In the genomic region with DNA sequence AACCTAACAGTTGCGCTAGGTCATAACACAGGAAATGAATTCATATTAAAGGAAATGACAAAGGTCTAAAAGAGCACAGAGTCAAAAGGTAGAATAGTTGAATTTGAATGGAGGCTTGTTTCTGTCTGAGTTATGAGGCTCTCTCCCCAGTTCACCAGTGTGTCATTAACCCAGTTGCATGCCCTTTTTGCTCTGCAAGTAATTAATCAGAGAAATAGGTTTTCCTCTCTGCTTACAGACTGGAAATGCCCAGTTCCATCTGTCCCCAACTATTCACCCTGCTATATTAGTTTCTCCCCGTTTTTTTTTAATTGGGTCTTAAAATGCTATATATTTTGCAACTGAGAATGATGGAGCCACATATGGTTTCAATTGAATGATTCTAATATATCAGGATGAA, we compare ENCODE assay signal across 24 mouse cellular contexts. TPM values are rescaled to one million over a fixed set of nuclear protein-coding genes. Genes with fewer than 3 reads are reported as not detected.
DNase-seq lines count a peak whose midpoint lies in the region; ATAC-seq lines count a peak whose summit lies in the region.
"Had no signal": no experiment of that assay in that cellular context is flagged by ENCODE, and none has a peak within 500 bp of the region (broad histone marks: within the 10 kb centered on the region; RNA-seq: fewer than 3 reads in every experiment).

No protein-coding gene starts in this region.

- H3K4me3 ChIP-seq in limb, embryonic 13.5 days = no peak overlapping the region
- H3K4me3 ChIP-seq in forebrain, embryonic 13.5 days = no peak overlapping the region
- no peak overlapping the region for H3K4me3 ChIP-seq in hindbrain, embryonic 13.5 days
- H3K4me3 ChIP-seq: erythroblast, embryonic 14.5 days; forebrain, embryonic 10.5 days; forebrain, embryonic 15.5 days; heart, adult 2 months; hindbrain, embryonic 10.5 days; hindbrain, embryonic 15.5 days had no signal

- H3K27ac ChIP-seq in limb, embryonic 13.5 days = peak overlapping the region; percentile 39; the same call in 1 of the 2 replicates
- no peak overlapping the region for H3K27ac ChIP-seq in forebrain, embryonic 13.5 days
- no peak overlapping the region for H3K27ac ChIP-seq in hindbrain, embryonic 13.5 days
- H3K27ac ChIP-seq: forebrain, embryonic 10.5 days; forebrain, embryonic 15.5 days; heart, adult 2 months; hindbrain, embryonic 10.5 days; hindbrain, embryonic 15.5 days had no signal

- no peaks in the 10 kb centered on the region for H3K9me3 ChIP-seq in limb, embryonic 13.5 days
- H3K9me3 ChIP-seq in forebrain, embryonic 13.5 days (replicated peaks) = no peaks in the 10 kb centered on the region
- no peaks in the 10 kb centered on the region for H3K9me3 ChIP-seq in hindbrain, embryonic 13.5 days
- H3K9me3 ChIP-seq: forebrain, embryonic 10.5 days; forebrain, embryonic 15.5 days; G1E; hindbrain, embryonic 10.5 days; hindbrain, embryonic 15.5 days had no signal

- H3K4me2 ChIP-seq in limb, embryonic 13.5 days (replicated peaks) = no peak overlapping the region
- H3K4me2 ChIP-seq in forebrain, embryonic 13.5 days = no peak overlapping the region
- H3K4me2 ChIP-seq in hindbrain, embryonic 13.5 days = no peak overlapping the region
- H3K4me2 ChIP-seq: forebrain, embryonic 15.5 days; heart, embryonic 11.5 days; hindbrain, embryonic 15.5 days had no signal

- peak; percentile 77 for ATAC-seq in limb, embryonic 13.5 days (ENCODE audit: low FRiP score, low read depth)
- no peak for ATAC-seq in forebrain, embryonic 13.5 days
- no peak for ATAC-seq in hindbrain, embryonic 13.5 days (ENCODE audit: low FRiP score)
- ATAC-seq: CD4-positive, CD25-positive, alpha-beta regulatory T cell, adult 4 months; forebrain, embryonic 15.5 days; inflammation-experienced regulatory T-cells, adult 6 months had no signal

- peaks cover 14% of the 10 kb centered on the region; the same call in 1 of the 2 replicates for H3K4me1 ChIP-seq in limb, embryonic 13.5 days
- no peaks in the 10 kb centered on the region for H3K4me1 ChIP-seq in forebrain, embryonic 13.5 days
- no peaks in the 10 kb centered on the region for H3K4me1 ChIP-seq in hindbrain, embryonic 13.5 days (replicated peaks)
- H3K4me1 ChIP-seq: forebrain, embryonic 10.5 days; forebrain, embryonic 15.5 days; hindbrain, embryonic 10.5 days; hindbrain, embryonic 15.5 days had no signal

- no peaks in the 10 kb centered on the region for H3K36me3 ChIP-seq in limb, embryonic 13.5 days
- no peaks in the 10 kb centered on the region for H3K36me3 ChIP-seq in forebrain, embryonic 13.5 days (ENCODE audit: poor library complexity, severe bottlenecking)
- no peaks in the 10 kb centered on the region for H3K36me3 ChIP-seq in hindbrain, embryonic 13.5 days
- H3K36me3 ChIP-seq: forebrain, embryonic 10.5 days; forebrain, embryonic 15.5 days; G1E; hindbrain, embryonic 10.5 days; hindbrain, embryonic 15.5 days had no signal

- WGBS in limb, embryonic 13.5 days = 14% methylated on average over 2 of the region's 2 CpGs
- WGBS in forebrain, embryonic 13.5 days = 88% methylated on average over 2 of the region's 2 CpGs
- 76% methylated on average over 2 of the region's 2 CpGs for WGBS in hindbrain, embryonic 13.5 days

- no peak overlapping the region for H3K9ac ChIP-seq in limb, embryonic 13.5 days
- H3K9ac ChIP-seq in forebrain, embryonic 13.5 days = no peak overlapping the region
- H3K9ac ChIP-seq in hindbrain, embryonic 13.5 days = no peak overlapping the region
- H3K9ac ChIP-seq: forebrain, embryonic 15.5 days; hindbrain, embryonic 15.5 days had no signal

- no peaks in the 10 kb centered on the region for H3K27me3 ChIP-seq in limb, embryonic 13.5 days
- no peaks in the 10 kb centered on the region for H3K27me3 ChIP-seq in forebrain, embryonic 13.5 days
- H3K27me3 ChIP-seq in hindbrain, embryonic 13.5 days = no peaks in the 10 kb centered on the region
- H3K27me3 ChIP-seq: forebrain, embryonic 15.5 days; hindbrain, embryonic 15.5 days had no signal

- peak; percentile 8 for DNase-seq in embryo, embryonic 10 days (ENCODE audit: low spot score)
- DNase-seq in embryo, embryonic 9.5 days (ENCODE audit: extremely low spot score) = no peak
- peak; percentile 42 for DNase-seq in embryo, embryonic 10.5 days (ENCODE audit: low spot score)
- DNase-seq in hindlimb bud, embryonic 11.5 days (ENCODE audit: extremely low spot score, low read depth, low spot score) = peak; percentile 72
- no peak for DNase-seq in retina, postnatal 1 day
- DNase-seq: adrenal gland, postnatal 10 days; B cell, adult 2 months; cerebellum, adult 11 months; cerebellum, adult 8-10 months; cerebellum, postnatal 14 days; gastrocnemius, postnatal 14 days; heart, adult 2 months had no signal

RNA-seq across cellular contexts. Expression of a gene that starts 16.8 kb away (rescaled TPM):
- polyA plus RNA-seq in limb, embryonic 13.5 days (2015; fragmentation: Nextera tagmentation; extraction: Ambion mirVana) = 140 and 146 TPM in 2 replicates
- 0.84 and 1.2 TPM in 2 replicates for polyA plus RNA-seq in forebrain, embryonic 13.5 days (2015; fragmentation: Nextera tagmentation; extraction: Ambion mirVana)
- 3.6 and 6.3 TPM in 2 replicates for polyA plus RNA-seq in hindbrain, embryonic 13.5 days (2015; fragmentation: Nextera tagmentation; extraction: Ambion mirVana)
- polyA plus RNA-seq: CD4-positive, CD25-positive, alpha-beta regulatory T cell, adult 4 months; erythroblast, embryonic 14.5 days; G1E; inflammation-experienced regulatory T-cells, adult 6 months had no signal

Comparison
In these comparisons a context has a peak if more than half of its experiments do, and no peak if none do; other contexts are left out.
1. DNase-seq: peak in embryo, embryonic 10 days (single experiment), embryo, embryonic 10.5 days (single experiment) and hindlimb bud, embryonic 11.5 days (single experiment); none in embryo, embryonic 9.5 days (single experiment) and retina, postnatal 1 day (single experiment).
2. RNA of a gene that starts 16.8 kb away (polyA plus RNA-seq): 140 to 146 TPM in limb, embryonic 13.5 days; 3.6 to 6.3 TPM in hindbrain, embryonic 13.5 days and 0.84 to 1.2 TPM in forebrain, embryonic 13.5 days; every median in the first group is over 10 times any median in the second.